Mouse (Mus musculus): ENCODE results near the gene Sox5.

Sox5 gene

GRCm38 (mm10) chr6:144772175-144772918 is 9.4 kb downstream of the Sox5 start:
- DNase-seq (ENCODE audit: low read depth, low spot score), result no peak

GRCm38 (mm10) chr6:144769060-144769459 is 12.7 kb downstream of the Sox5 start:
- no peak for DNase-seq (ENCODE audit: low read depth, low spot score)

- DNase-seq (ENCODE audit: low read depth, low spot score), result no peak
These were observed 19.9 kb downstream of the Sox5 start for GRCm38 (mm10) chr6:144761902-144762301.

GRCm38 (mm10) chr6:144759193-144759592 is 22.6 kb downstream of the Sox5 start:
- no peak for DNase-seq (ENCODE audit: low read depth, low spot score)

GRCm38 (mm10) chr6:144757414-144757813 is 24.4 kb downstream of the Sox5 start:
- no peak for DNase-seq (ENCODE audit: low read depth, low spot score)

GRCm38 (mm10) chr6:144756444-144756843 is 25.3 kb downstream of the Sox5 start:
- no peak for DNase-seq (ENCODE audit: low read depth, low spot score)

- DNase-seq (ENCODE audit: low read depth, low spot score), result no peak
These were observed 26.5 kb downstream of the Sox5 start for GRCm38 (mm10) chr6:144755304-144755703.

GRCm38 (mm10) chr6:144754366-144754765 is 27.4 kb downstream of the Sox5 start:
- DNase-seq (ENCODE audit: low read depth, low spot score), result no peak

- peak; percentile 46 for DNase-seq (ENCODE audit: low read depth, low spot score)
These were observed 27.8 kb downstream of the Sox5 start for GRCm38 (mm10) chr6:144753963-144754296.

GRCm38 (mm10) chr6:144753225-144753962 is 28.4 kb downstream of the Sox5 start:
- no peak for DNase-seq (ENCODE audit: low read depth, low spot score)

- DNase-seq (ENCODE audit: low read depth, low spot score), result no peak
These were observed 30.2 kb downstream of the Sox5 start for GRCm38 (mm10) chr6:144751581-144751980.

- DNase-seq (ENCODE audit: low read depth, low spot score), result no peak
These were observed 31.6 kb downstream of the Sox5 start for GRCm38 (mm10) chr6:144750197-144750596.

GRCm38 (mm10) chr6:144746436-144746835 is 35.3 kb downstream of the Sox5 start:
- DNase-seq (ENCODE audit: low read depth, low spot score), result no peak

GRCm38 (mm10) chr6:144742559-144742958 is 39.2 kb downstream of the Sox5 start:
- DNase-seq (ENCODE audit: low read depth, low spot score), result no peak

GRCm38 (mm10) chr6:144741080-144741655 is 40.6 kb downstream of the Sox5 start:
- DNase-seq (ENCODE audit: low read depth, low spot score), result no peak

GRCm38 (mm10) chr6:144740343-144740742 is 41.4 kb downstream of the Sox5 start:
- DNase-seq (ENCODE audit: low read depth, low spot score), result no peak

GRCm38 (mm10) chr6:144739753-144740152 is 42.0 kb downstream of the Sox5 start:
- no peak for DNase-seq (ENCODE audit: low read depth, low spot score)

- no peak for DNase-seq (ENCODE audit: low read depth, low spot score)
These were observed 44.0 kb downstream of the Sox5 start for GRCm38 (mm10) chr6:144737786-144738185.

- no peak for DNase-seq (ENCODE audit: low read depth, low spot score)
These were observed 50.4 kb downstream of the Sox5 start for GRCm38 (mm10) chr6:144731251-144731970.

- DNase-seq (ENCODE audit: low read depth, low spot score), result no peak
These were observed 58.1 kb downstream of the Sox5 start for GRCm38 (mm10) chr6:144723530-144724144.

GRCm38 (mm10) chr6:144723024-144723423 is 58.8 kb downstream of the Sox5 start:
- DNase-seq (ENCODE audit: low read depth, low spot score), result no peak

- no peak for DNase-seq (ENCODE audit: low read depth, low spot score)
These were observed 60.9 kb downstream of the Sox5 start for GRCm38 (mm10) chr6:144720846-144721245.
